Mouse (Mus musculus): ENCODE data around the gene Rsph14. TPM values are rescaled to one million over a fixed set of nuclear protein-coding genes. Genes with fewer than 3 reads are reported as not detected.

The Rsph14 gene
- polyA plus RNA-seq, 1 experiment from 2014 or later, result not detected

DNA sequence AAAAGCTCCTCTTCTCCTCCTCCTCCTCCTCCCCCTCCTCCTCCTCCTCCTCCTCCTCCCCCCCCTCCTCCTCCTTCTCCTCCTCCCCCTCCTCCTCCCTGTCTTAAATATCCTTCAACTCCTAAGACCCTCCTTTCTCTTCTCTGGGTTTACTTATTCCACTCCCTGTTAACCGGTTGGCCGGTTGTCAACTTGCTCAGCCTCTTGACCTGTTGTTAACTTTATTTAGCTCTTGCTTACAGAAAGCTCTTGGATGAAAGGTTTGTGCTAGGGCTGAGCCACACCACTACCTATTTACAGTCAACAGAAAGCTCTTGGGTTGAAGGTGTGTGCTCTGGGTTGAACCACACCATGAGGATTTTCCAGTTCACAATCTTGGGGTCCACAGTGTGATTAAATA lies 12.1 kb downstream of the Rsph14 start:
- Histone ChIP-seq H3K4me1 (ENCODE audit: insufficient read depth) (no peaks in the 10 kb centered on the region), H3K36me3 (replicated peaks; ENCODE audit: insufficient read depth, low read length) (no peaks in the 10 kb centered on the region), H3K9me3 (ENCODE audit: low read length) (no peaks in the 10 kb centered on the region), H3K4me3 (ENCODE audit: low read depth, low read length) (no peak overlapping the region), H3K27ac (ENCODE audit: low read depth) (no peak overlapping the region), H3K9ac (replicated peaks) (no peak overlapping the region), H3K27me3 (ENCODE audit: insufficient read depth, low read length) (no peaks in the 10 kb centered on the region), H3K4me2 (ENCODE audit: low read depth, low read length) (no peak overlapping the region)
- 87% methylated on average over 2 of the region's 2 CpGs for WGBS (ENCODE audit: insufficient replicate concordance)
- no peak for TF ChIP-seq CTCF (IDR thresholded peaks at IDR 0.05; ENCODE audit: low read depth)
- TF ChIP-seq EP300 (IDR thresholded peaks at IDR 0.05; ENCODE audit: low read depth), result no peak
- ATAC-seq (no peak), DNase-seq (no peak)

DNA sequence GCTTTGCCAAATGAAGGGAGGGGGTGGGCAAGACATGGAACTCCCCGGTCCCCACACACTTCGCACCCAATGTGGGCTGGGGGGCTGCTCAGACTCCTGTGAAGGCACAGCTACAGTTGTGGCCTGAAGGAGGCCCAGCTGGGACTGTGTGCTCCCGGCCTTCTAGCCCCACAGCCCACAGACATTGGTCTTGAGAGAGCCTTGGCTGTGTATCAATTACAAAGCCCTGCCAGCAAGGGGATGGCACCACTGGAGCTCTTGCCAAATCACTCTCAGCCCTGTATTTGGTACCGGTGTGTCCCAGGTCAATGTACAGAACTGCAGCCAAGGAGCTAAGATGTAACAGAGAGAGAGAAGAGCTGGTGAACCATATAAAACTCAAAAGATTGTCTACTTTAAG lies 15.9 kb downstream of the Rsph14 start:
- Histone ChIP-seq H3K4me2 (ENCODE audit: low read depth, low read length) (no peak overlapping the region), H3K27ac (ENCODE audit: low read depth) (no peak overlapping the region), H3K9ac (replicated peaks) (no peak overlapping the region), H3K4me3 (ENCODE audit: low read depth, low read length) (no peak overlapping the region), H3K9me3 (ENCODE audit: low read length) (no peaks in the 10 kb centered on the region), H3K27me3 (ENCODE audit: insufficient read depth, low read length) (no peaks in the 10 kb centered on the region), H3K4me1 (ENCODE audit: insufficient read depth) (no peaks in the 10 kb centered on the region), H3K36me3 (replicated peaks; ENCODE audit: insufficient read depth, low read length) (no peaks in the 10 kb centered on the region)
- no peak for DNase-seq
- 69% methylated on average over 4 of the region's 4 CpGs for WGBS (ENCODE audit: insufficient replicate concordance)
- no peak for ATAC-seq
- TF ChIP-seq CTCF (IDR thresholded peaks at IDR 0.05; ENCODE audit: low read depth) (no peak), EP300 (IDR thresholded peaks at IDR 0.05; ENCODE audit: low read depth) (no peak)

DNA sequence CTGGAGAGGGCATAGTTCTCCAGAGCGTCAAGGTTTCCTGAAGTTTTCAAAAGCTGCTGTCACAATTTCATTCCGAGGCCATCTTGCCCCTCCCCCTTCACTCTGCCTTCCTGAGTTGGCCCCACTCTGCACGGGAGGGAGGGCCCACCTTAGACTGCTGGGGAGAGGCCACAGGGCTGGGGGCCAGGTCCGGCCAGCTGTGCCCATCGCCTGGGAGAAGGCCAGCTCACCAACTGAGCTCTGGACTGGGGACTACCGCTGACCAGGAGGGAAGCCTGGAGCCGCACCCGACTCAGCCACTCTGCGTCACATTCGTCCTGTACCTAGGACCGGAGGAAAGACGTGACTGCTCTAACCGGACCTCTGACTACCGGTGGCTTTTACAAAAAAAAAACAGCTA lies 16.9 kb downstream of the Rsph14 start:
- no peak for TF ChIP-seq CTCF (IDR thresholded peaks at IDR 0.05; ENCODE audit: low read depth)
- no peak for TF ChIP-seq EP300 (IDR thresholded peaks at IDR 0.05; ENCODE audit: low read depth)
- Histone ChIP-seq H3K4me1 (ENCODE audit: insufficient read depth) (no peaks in the 10 kb centered on the region), H3K27ac (ENCODE audit: low read depth) (no peak overlapping the region), H3K4me3 (ENCODE audit: low read depth, low read length) (no peak overlapping the region), H3K9ac (replicated peaks) (no peak overlapping the region), H3K9me3 (ENCODE audit: low read length) (no peaks in the 10 kb centered on the region), H3K27me3 (ENCODE audit: insufficient read depth, low read length) (no peaks in the 10 kb centered on the region), H3K4me2 (ENCODE audit: low read depth, low read length) (no peak overlapping the region), H3K36me3 (replicated peaks; ENCODE audit: insufficient read depth, low read length) (no peaks in the 10 kb centered on the region)
- 74% methylated on average over 14 of the region's 14 CpGs for WGBS (ENCODE audit: insufficient replicate concordance)
- ATAC-seq (no peak), DNase-seq (no peak)

DNA sequence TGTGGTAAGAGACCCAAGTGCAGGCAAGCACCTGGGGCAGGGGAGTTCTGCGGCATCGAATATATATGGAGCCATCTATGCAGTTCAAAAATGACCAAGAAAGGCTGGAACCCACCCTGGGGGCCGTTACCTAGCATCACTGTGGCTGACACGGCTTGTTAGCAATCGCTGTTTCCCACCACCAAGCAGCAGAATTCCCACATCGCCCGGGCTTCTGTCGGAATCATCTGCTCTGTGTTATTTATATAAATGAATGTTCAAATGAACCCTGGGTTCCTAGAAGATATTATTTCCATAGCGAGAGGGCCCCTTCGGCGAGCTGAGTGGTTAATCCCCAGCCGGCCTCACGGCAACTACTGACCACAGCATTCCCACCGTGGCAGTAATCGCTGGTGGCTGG lies 21.7 kb downstream of the Rsph14 start:
- Histone ChIP-seq H3K27ac (ENCODE audit: low read depth) (no peak overlapping the region), H3K4me3 (ENCODE audit: low read depth, low read length) (no peak overlapping the region), H3K9me3 (ENCODE audit: low read length) (no peaks in the 10 kb centered on the region), H3K27me3 (ENCODE audit: insufficient read depth, low read length) (no peaks in the 10 kb centered on the region), H3K36me3 (replicated peaks; ENCODE audit: insufficient read depth, low read length) (no peaks in the 10 kb centered on the region), H3K4me2 (ENCODE audit: low read depth, low read length) (no peak overlapping the region), H3K4me1 (ENCODE audit: insufficient read depth) (no peaks in the 10 kb centered on the region), H3K9ac (replicated peaks) (no peak overlapping the region)
- whole genome bisulfite sequencing (ENCODE audit: insufficient replicate concordance), result 82% methylated on average over 15 of the region's 15 CpGs
- ATAC-seq (no peak), DNase-seq (no peak)
- no peak for TF ChIP-seq CTCF (IDR thresholded peaks at IDR 0.05; ENCODE audit: low read depth)
- no peak for TF ChIP-seq EP300 (IDR thresholded peaks at IDR 0.05; ENCODE audit: low read depth)

DNA sequence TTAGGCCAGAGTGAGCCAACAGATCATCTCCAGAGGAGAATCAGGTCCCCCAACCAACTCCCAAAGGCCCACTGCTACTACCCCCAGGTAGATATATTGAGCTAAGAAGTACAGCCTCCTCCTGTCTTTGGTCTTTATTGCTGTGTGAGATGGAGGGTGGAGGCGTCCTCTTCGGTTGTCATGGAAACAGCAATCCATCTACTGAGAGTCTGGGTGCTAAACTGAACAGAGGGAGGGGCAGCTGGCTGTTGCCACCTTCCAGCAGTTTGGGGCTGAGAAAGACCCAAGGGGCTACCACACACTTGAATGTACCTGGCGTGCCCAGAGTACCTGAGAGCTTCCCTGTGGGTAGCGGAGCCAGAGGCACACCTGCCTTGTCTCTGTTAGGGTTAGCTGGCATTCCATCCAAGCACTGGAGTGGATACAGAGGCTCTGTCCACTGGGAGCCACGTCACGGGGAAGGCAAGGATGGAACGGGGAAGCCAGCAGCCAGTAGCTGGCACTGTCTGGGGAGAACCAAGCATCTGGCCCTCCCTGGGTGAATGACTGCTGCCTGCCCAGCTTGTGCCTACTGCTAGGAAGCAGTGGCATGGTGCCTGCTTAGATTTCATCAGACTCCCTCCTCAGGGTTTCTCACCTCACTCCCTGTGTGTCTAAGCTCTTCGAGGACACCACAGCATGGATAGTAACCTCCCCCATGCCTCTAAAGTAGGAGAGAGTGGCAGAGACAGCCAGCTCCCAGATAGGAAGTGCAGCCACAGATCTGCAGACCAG lies 25.3 kb downstream of the Rsph14 start:
- no peak for ATAC-seq
- TF ChIP-seq EP300 (IDR thresholded peaks at IDR 0.05; ENCODE audit: low read depth) (no peak), CTCF (IDR thresholded peaks at IDR 0.05; ENCODE audit: low read depth) (no peak)
- no peaks in the 10 kb centered on the region for H3K36me3 ChIP-seq (replicated peaks; ENCODE audit: insufficient read depth, low read length)
- H3K9ac ChIP-seq (replicated peaks), result no peak overlapping the region
- no peak for DNase-seq
- 73% methylated on average over 8 of the region's 8 CpGs for WGBS (ENCODE audit: insufficient replicate concordance)
- no peaks in the 10 kb centered on the region for H3K27me3 ChIP-seq (ENCODE audit: insufficient read depth, low read length)
- H3K4me2 ChIP-seq (ENCODE audit: low read depth, low read length), result no peak overlapping the region
- no peak overlapping the region for H3K4me3 ChIP-seq (ENCODE audit: low read depth, low read length)
- no peaks in the 10 kb centered on the region for H3K9me3 ChIP-seq (ENCODE audit: low read length)
- H3K4me1 ChIP-seq (ENCODE audit: insufficient read depth), result no peaks in the 10 kb centered on the region
- no peak overlapping the region for H3K27ac ChIP-seq (ENCODE audit: low read depth)

DNA sequence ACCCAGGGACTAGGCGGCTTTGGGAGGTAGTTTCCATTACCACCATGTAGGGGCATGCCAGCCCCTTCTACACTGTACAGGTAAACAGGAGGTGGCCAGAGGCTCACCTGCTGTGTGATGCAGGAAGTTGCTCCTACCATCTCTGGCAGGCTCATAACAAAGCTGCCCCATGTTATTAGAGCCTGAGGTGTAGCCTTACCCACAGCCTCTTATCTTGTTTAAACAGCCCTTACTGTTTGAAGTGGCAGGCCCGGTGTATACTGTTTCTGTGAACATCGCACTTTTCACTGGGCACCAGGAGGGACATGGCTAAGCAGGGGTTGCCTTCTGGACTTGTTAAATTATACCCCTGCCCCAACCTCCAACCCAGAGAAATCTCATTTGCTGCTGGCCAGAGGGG lies 28.3 kb downstream of the Rsph14 start:
- no peak overlapping the region for H3K4me2 ChIP-seq (ENCODE audit: low read depth, low read length)
- H3K27me3 ChIP-seq (ENCODE audit: insufficient read depth, low read length), result no peaks in the 10 kb centered on the region
- H3K9me3 ChIP-seq (ENCODE audit: low read length), result no peaks in the 10 kb centered on the region
- ATAC-seq (no peak), DNase-seq (no peak)
- H3K4me1 ChIP-seq (ENCODE audit: insufficient read depth), result no peaks in the 10 kb centered on the region
- no peak overlapping the region for H3K4me3 ChIP-seq (ENCODE audit: low read depth, low read length)
- TF ChIP-seq CTCF (IDR thresholded peaks at IDR 0.05; ENCODE audit: low read depth), result no peak
- no peak for TF ChIP-seq EP300 (IDR thresholded peaks at IDR 0.05; ENCODE audit: low read depth)
- H3K36me3 ChIP-seq (replicated peaks; ENCODE audit: insufficient read depth, low read length), result no peaks in the 10 kb centered on the region
- WGBS (ENCODE audit: insufficient replicate concordance), result 30% methylated on average over 3 of the region's 3 CpGs
- no peak overlapping the region for H3K9ac ChIP-seq (replicated peaks)
- H3K27ac ChIP-seq (ENCODE audit: low read depth), result no peak overlapping the region
